8 mouse cellular contexts compared by ENCODE assay signal in the genomic region with DNA sequence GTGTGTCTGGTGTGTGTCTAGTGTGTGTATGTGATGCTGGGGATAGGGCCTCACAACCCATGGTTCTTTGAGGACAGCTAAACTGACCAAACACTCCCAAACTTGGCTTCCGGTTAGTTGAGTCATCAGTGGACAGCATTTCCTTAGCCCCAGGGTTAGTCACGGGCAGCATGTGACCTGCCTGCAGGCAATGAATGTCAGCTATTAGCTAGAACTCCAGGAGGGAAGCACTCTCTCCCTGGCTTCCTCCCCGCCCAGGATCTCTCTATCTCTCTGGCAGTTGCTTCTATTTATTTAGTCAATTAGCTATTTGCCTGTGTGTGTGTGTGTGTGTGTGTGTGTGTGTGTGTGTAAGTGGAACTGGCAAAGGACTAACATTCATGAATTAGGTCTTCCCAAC. TPM values are rescaled to one million over a fixed set of nuclear protein-coding genes. Genes with fewer than 3 reads are reported as not detected.
DNase-seq lines count a peak whose midpoint lies in the region; ATAC-seq and TF ChIP-seq lines count a peak whose summit lies in the region.

No protein-coding gene starts in this region.

- ATAC-seq in midbrain, embryonic 11.5 days (ENCODE audit: low FRiP score): peak; percentile 10; the same call in 1 of the 2 replicates
- ATAC-seq in midbrain, embryonic 16.5 days: no peak
- peak; percentile 65 for ATAC-seq in intestine, embryonic 15.5 days
- peak; percentile 92 for ATAC-seq in lung, postnatal 0 days

- H3K27me3 ChIP-seq in midbrain, embryonic 11.5 days (ENCODE audit: control insufficient read depth, insufficient read depth, low read length): no peaks in the 10 kb centered on the region
- H3K27me3 ChIP-seq in midbrain, embryonic 16.5 days (ENCODE audit: control insufficient read depth, insufficient read depth, low read depth, low read length): no peaks in the 10 kb centered on the region
- H3K27me3 ChIP-seq in intestine, embryonic 15.5 days (replicated peaks): no peaks in the 10 kb centered on the region
- no peaks in the 10 kb centered on the region for H3K27me3 ChIP-seq in lung, postnatal 0 days (replicated peaks; ENCODE audit: insufficient read depth, low read length)

- H3K4me1 ChIP-seq in midbrain, embryonic 11.5 days (ENCODE audit: control insufficient read depth, insufficient read depth, low read length): 0 out of 2 replicates have a peak, but pooled peaks cover 3% of the 10 kb centered on the region
- H3K4me1 ChIP-seq in midbrain, embryonic 16.5 days (ENCODE audit: control insufficient read depth, insufficient read depth, low read length): no peaks in the 10 kb centered on the region; the same call in 1 of the 2 replicates
- peaks cover 6% of the 10 kb centered on the region for H3K4me1 ChIP-seq in intestine, embryonic 15.5 days (replicated peaks)
- H3K4me1 ChIP-seq in lung, postnatal 0 days (ENCODE audit: insufficient read depth, low read depth, low read length): no peaks in the 10 kb centered on the region

- no peak overlapping the region for H3K4me2 ChIP-seq in midbrain, embryonic 11.5 days
- no peak overlapping the region for H3K4me2 ChIP-seq in midbrain, embryonic 16.5 days (ENCODE audit: low read length)
- no peak overlapping the region for H3K4me2 ChIP-seq in intestine, embryonic 15.5 days (replicated peaks)
- H3K4me2 ChIP-seq in lung, postnatal 0 days (replicated peaks; ENCODE audit: low read depth, low read length): no peak overlapping the region

- 48% methylated on average over 3 of the region's 3 CpGs for WGBS in midbrain, embryonic 11.5 days
- WGBS in midbrain, embryonic 16.5 days: 43% methylated on average over 3 of the region's 3 CpGs
- 20% methylated on average over 3 of the region's 3 CpGs for WGBS in intestine, embryonic 15.5 days
- 13% methylated on average over 3 of the region's 3 CpGs for WGBS in lung, postnatal 0 days

- no peaks in the 10 kb centered on the region for H3K9me3 ChIP-seq in midbrain, embryonic 11.5 days (ENCODE audit: control insufficient read depth, low read length)
- H3K9me3 ChIP-seq in midbrain, embryonic 16.5 days (replicated peaks; ENCODE audit: control insufficient read depth, low read length, poor library complexity, severe bottlenecking): no peaks in the 10 kb centered on the region
- no peaks in the 10 kb centered on the region for H3K9me3 ChIP-seq in intestine, embryonic 15.5 days
- no peaks in the 10 kb centered on the region for H3K9me3 ChIP-seq in lung, postnatal 0 days (ENCODE audit: low read length)

- no peak overlapping the region for H3K9ac ChIP-seq in midbrain, embryonic 11.5 days (ENCODE audit: low read length)
- no peak overlapping the region for H3K9ac ChIP-seq in midbrain, embryonic 16.5 days (ENCODE audit: low read depth, low read length)
- H3K9ac ChIP-seq in intestine, embryonic 15.5 days: no peak overlapping the region
- H3K9ac ChIP-seq in lung, postnatal 0 days (replicated peaks; ENCODE audit: low read depth): no peak overlapping the region

- peak; percentile 70; the same call in 1 of the 2 replicates for TF ChIP-seq EP300 in lung, postnatal 0 days (IDR thresholded peaks at IDR 0.05)

- H3K27ac ChIP-seq in midbrain, embryonic 11.5 days (ENCODE audit: low read depth, low read length): no peak overlapping the region
- H3K27ac ChIP-seq in midbrain, embryonic 16.5 days (ENCODE audit: low read length): no peak overlapping the region
- 0 out of 2 replicates have a peak overlapping the region, but pooled peaks have one; percentile 22 for H3K27ac ChIP-seq in intestine, embryonic 15.5 days
- peak overlapping the region; percentile 38; the same call in 1 of the 2 replicates for H3K27ac ChIP-seq in lung, postnatal 0 days (ENCODE audit: low read length)

- no peaks in the 10 kb centered on the region for H3K36me3 ChIP-seq in midbrain, embryonic 11.5 days (ENCODE audit: control insufficient read depth, insufficient read depth, low read length)
- H3K36me3 ChIP-seq in midbrain, embryonic 16.5 days (ENCODE audit: control insufficient read depth, insufficient read depth, low read length): no peaks in the 10 kb centered on the region
- H3K36me3 ChIP-seq in intestine, embryonic 15.5 days: no peaks in the 10 kb centered on the region
- no peaks in the 10 kb centered on the region for H3K36me3 ChIP-seq in lung, postnatal 0 days (ENCODE audit: insufficient read depth, low read length)

- H3K4me3 ChIP-seq in midbrain, embryonic 11.5 days (ENCODE audit: low read depth, low read length): no peak overlapping the region
- no peak overlapping the region for H3K4me3 ChIP-seq in midbrain, embryonic 16.5 days (ENCODE audit: low read depth, low read length)
- no peak overlapping the region for H3K4me3 ChIP-seq in intestine, embryonic 15.5 days (replicated peaks)
- H3K4me3 ChIP-seq in lung, postnatal 0 days (ENCODE audit: low read depth, low read length): no peak overlapping the region

- peak; percentile 81 for DNase-seq in midbrain, embryonic 11.5 days (ENCODE audit: low spot score, missing footprints)
- DNase-seq in embryo, embryonic 11 days: peak; percentile 37
- peak; percentile 87 for DNase-seq in lung, postnatal 0 days (ENCODE audit: low spot score)
- no peak for DNase-seq in thymus, postnatal 14 days
- no peak for DNase-seq in neural tube, embryonic 10.5 days (ENCODE audit: extremely low spot score, low spot score)
- no peak for DNase-seq in cerebellum, adult 9-11 months

- TF ChIP-seq CTCF in lung, postnatal 0 days (IDR thresholded peaks at IDR 0.05): no peak

RNA-seq across cellular contexts. Expression of a gene that starts 23.6 kb away (rescaled TPM):
- polyA plus RNA-seq in midbrain, embryonic 11.5 days (2014; fragmentation: Nextera tagmentation; extraction: Ambion mirVana): 16.1 and 17.4 TPM in 2 replicates
- polyA plus RNA-seq in midbrain, embryonic 16.5 days (2015; fragmentation: Nextera tagmentation; extraction: Ambion mirVana): 15.5 and 16.0 TPM in 2 replicates
- polyA plus RNA-seq in intestine, embryonic 15.5 days (2015; fragmentation: Nextera tagmentation; extraction: Ambion mirVana): 10.8 TPM in 2 replicates
- 8.5 and 10.4 TPM in 2 replicates for polyA plus RNA-seq in lung, postnatal 0 days (2015; fragmentation: Nextera tagmentation; extraction: Ambion mirVana)

Comparison
In these comparisons a context has a peak if more than half of its experiments do, and no peak if none do; other contexts are left out.
1. DNase-seq: peak in midbrain, embryonic 11.5 days (single experiment), embryo, embryonic 11 days (single experiment) and lung, postnatal 0 days (single experiment); none in thymus, postnatal 14 days (single experiment), neural tube, embryonic 10.5 days (single experiment) and cerebellum, adult 9-11 months (single experiment).
2. H3K27ac ChIP-seq: peak in intestine, embryonic 15.5 days (single experiment) and lung, postnatal 0 days (single experiment); none in midbrain, embryonic 11.5 days (single experiment) and midbrain, embryonic 16.5 days (single experiment).